In genomic region chr9:46392641-46393321, GRCm38 (mm10) we compare ENCODE assay signal across 8 mouse cellular contexts.
DNase-seq lines count a peak whose midpoint lies in the region; ATAC-seq lines count a peak whose summit lies in the region.

No protein-coding gene starts in this region.

- H3K27me3 ChIP-seq in intestine, embryonic 15.5 days (replicated peaks), result 0 out of 2 replicates have a peak, but pooled peaks cover 3% of the 10 kb centered on the region
- peaks cover 6% of the 10 kb centered on the region for H3K27me3 ChIP-seq in limb, embryonic 11.5 days (ENCODE audit: control insufficient read depth, insufficient read depth, low read length)

- no peak overlapping the region for H3K9ac ChIP-seq in intestine, embryonic 15.5 days
- H3K9ac ChIP-seq in limb, embryonic 11.5 days (ENCODE audit: low read length), result no peak overlapping the region

- 5% methylated on average over 23 of the region's 23 CpGs for WGBS in intestine, embryonic 15.5 days
- WGBS in limb, embryonic 11.5 days, result 7% methylated on average over 23 of the region's 23 CpGs

- no peak for ATAC-seq in CD4-positive, CD25-positive, alpha-beta regulatory T cell, adult 4 months
- peak; percentile 43 for ATAC-seq in intestine, embryonic 15.5 days
- ATAC-seq in limb, embryonic 11.5 days (ENCODE audit: insufficient number of reproducible peaks, low FRiP score, low TSS enrichment, low read depth), result no peak

- peaks cover 12% of the 10 kb centered on the region for H3K4me1 ChIP-seq in intestine, embryonic 15.5 days (replicated peaks)
- peaks cover 8% of the 10 kb centered on the region; the same call in 1 of the 2 replicates for H3K4me1 ChIP-seq in limb, embryonic 11.5 days (ENCODE audit: control insufficient read depth, insufficient read depth, low read length)

- no peak overlapping the region for H3K4me3 ChIP-seq in intestine, embryonic 15.5 days (replicated peaks)
- H3K4me3 ChIP-seq in limb, embryonic 11.5 days (ENCODE audit: low read depth, low read length), result no peak overlapping the region

- H3K27ac ChIP-seq in intestine, embryonic 15.5 days, result no peak overlapping the region
- no peak overlapping the region for H3K27ac ChIP-seq in limb, embryonic 11.5 days (replicated peaks; ENCODE audit: low read depth, low read length)

- H3K4me2 ChIP-seq in intestine, embryonic 15.5 days (replicated peaks), result peak overlapping the region; percentile 30; the same call in 1 of the 2 replicates
- H3K4me2 ChIP-seq in limb, embryonic 11.5 days (ENCODE audit: low read depth, severe bottlenecking), result no peak overlapping the region

- H3K9me3 ChIP-seq in intestine, embryonic 15.5 days, result no peaks in the 10 kb centered on the region
- H3K9me3 ChIP-seq in limb, embryonic 11.5 days (ENCODE audit: control insufficient read depth, low read length), result no peaks in the 10 kb centered on the region

- H3K36me3 ChIP-seq in intestine, embryonic 15.5 days, result no peaks in the 10 kb centered on the region
- H3K36me3 ChIP-seq in limb, embryonic 11.5 days (ENCODE audit: control insufficient read depth, insufficient read depth, low read length), result no peaks in the 10 kb centered on the region

- DNase-seq in CD4-positive, CD25-positive, alpha-beta regulatory T cell, adult 2 months (ENCODE audit: low read depth, low spot score), result peak; percentile 37
- DNase-seq in cerebellum, adult 11-12 months, result peak; percentile 71
- DNase-seq in forelimb bud, embryonic 11.5 days (ENCODE audit: low read depth, low spot score), result peak; percentile 36
- DNase-seq in limb, embryonic 11.5 days (ENCODE audit: low spot score), result peak; percentile 82
- peak; percentile 7 for DNase-seq in naive thymus-derived CD4-positive, alpha-beta T cell, adult 2 months (ENCODE audit: low read depth)
- peak; percentile 53 for DNase-seq in testis, postnatal 14 days (ENCODE audit: low spot score)

Comparison
In these comparisons a context has a peak if more than half of its experiments do, and no peak if none do; other contexts are left out.
1. DNase-seq: peak in every context shown above with its lines; median percentile 82 in limb, embryonic 11.5 days; 71 in cerebellum, adult 11-12 months; 53 in testis, postnatal 14 days; 37 in CD4-positive, CD25-positive, alpha-beta regulatory T cell, adult 2 months; 36 in forelimb bud, embryonic 11.5 days; 7 in naive thymus-derived CD4-positive, alpha-beta T cell, adult 2 months.